Mouse (Mus musculus) splenic B cell, adult 2 months (primary cell): ENCODE data around the gene Cpne1.

Experiments
- DNase-seq: peaks from one replicate; pipeline ENCODE4 v3.0.0-alpha.2; 2011; ENCODE audit warnings: low read depth, low spot score
- H3K27me3 ChIP-seq: 2 replicates; pipeline ENCODE4 v1.6.1; 2012; ENCODE audit warnings: mild to moderate bottlenecking, low read length, moderate library complexity, mixed read lengths; ENCODE audit not compliant: control insufficient read depth, poor library complexity, insufficient read depth, severe bottlenecking
- H3K36me3 ChIP-seq: 2 replicates; pipeline ENCODE4 v1.6.1; 2012; ENCODE audit warnings: mild to moderate bottlenecking, low read length, moderate library complexity, mixed read lengths; ENCODE audit not compliant: control insufficient read depth, poor library complexity, insufficient read depth, severe bottlenecking

The Cpne1 gene

GRCm38 (mm10) chr2:156065099-156066041 is 46.4 kb downstream of the Cpne1 start, which contains the start of gene Spag4:
Spag4 (plus strand) TSS chr2:156065175.
- no peaks in the 10 kb centered on the region; the same call in 1 of the 2 replicates for H3K27me3 ChIP-seq
- H3K36me3 ChIP-seq = no peaks in the 10 kb centered on the region
- peak; percentile 85 for DNase-seq

GRCm38 (mm10) chr2:156052816-156053215 is 58.9 kb downstream of the Cpne1 start, which contains the start of gene Fer1l4:
Fer1l4 (minus strand) TSS chr2:156052947.
- Histone ChIP-seq H3K36me3 (no peaks in the 10 kb centered on the region), H3K27me3 (no peaks in the 10 kb centered on the region)
- no peak for DNase-seq

GRCm38 (mm10) chr2:156047929-156048328 is 63.8 kb downstream of the Cpne1 start:
- no peaks in the 10 kb centered on the region for H3K27me3 ChIP-seq
- DNase-seq = peak; percentile 38
- no peaks in the 10 kb centered on the region for H3K36me3 ChIP-seq

GRCm38 (mm10) chr2:156042903-156043302 is 68.9 kb downstream of the Cpne1 start:
- no peak for DNase-seq
- H3K36me3 ChIP-seq = no peaks in the 10 kb centered on the region
- no peaks in the 10 kb centered on the region for H3K27me3 ChIP-seq

GRCm38 (mm10) chr2:156039390-156039789 is 72.4 kb downstream of the Cpne1 start:
- no peak for DNase-seq
- no peaks in the 10 kb centered on the region for H3K27me3 ChIP-seq
- H3K36me3 ChIP-seq = no peaks in the 10 kb centered on the region

- DNase-seq = no peak
- no peaks in the 10 kb centered on the region for H3K27me3 ChIP-seq
- no peaks in the 10 kb centered on the region for H3K36me3 ChIP-seq
These were observed 86.3 kb downstream of the Cpne1 start for GRCm38 (mm10) chr2:156025482-156025881.
